Mouse (Mus musculus) Patski (cell line): ENCODE data around the gene Suclg2. TPM values are rescaled to one million over a fixed set of nuclear protein-coding genes. Genes with fewer than 3 reads are reported as not detected.

Source experiments
- ATAC-seq: fragments of 100-300 bp; one replicate; pipeline ENCODE4 v1.8.0; 2021
- CTCF ChIA-PET: fragments of 350-600 bp; sonication (Branson Sonifier 250); formaldehyde crosslinking; loops from one replicate; lab custom pipeline; 2022; ENCODE audit warnings: inconsistent platforms; lab: Charles Lee
- POLR2A ChIA-PET: fragments of 350-600 bp; sonication (Branson Sonifier 250); formaldehyde crosslinking; loops from one replicate; lab custom pipeline; 2022; ENCODE audit warnings: antibody characterized with exemption, inconsistent platforms; lab: Charles Lee
- DNase-seq: peaks from one replicate; pipeline ENCODE4 v3.0.0-alpha.2; 2011; ENCODE audit warnings: low read depth, low spot score
- H3K27me3 ChIP-seq: fragments of 371-371 bp; one replicate; pipeline ENCODE4 v1.5.1; 2021
- CTCF ChIP-seq: fragments of 100-300 bp; IDR thresholded peaks from one replicate; pipeline ENCODE4 v1.5.1; 2021
- in situ Hi-C: fragments of 300-500 bp; cut with MboI; formaldehyde crosslinking; loops from 3 replicates; pipeline ENCODE4 v1.11.1; 2018; ENCODE audit warnings: low pct_unique_long_range_greater_than_20kb, mixed read lengths
- polyA plus RNA-seq: library from polyadenylated mRNA; unstranded; gene quantifications from one replicate; pipeline ENCODE4 v1.2.3, GENCODE M21; 2021

Gene Suclg2
- polyA plus RNA-seq, 1 experiment from 2014 or later: 176 TPM

GRCm38 (mm10) chr6:95596766-95597750, 121.5 kb downstream of the Suclg2 start:
- DNase-seq (no peak), ATAC-seq (no peak)
- ChIA-PET CTCF (no interaction called here), POLR2A (no interaction called here)
- in situ Hi-C loops: no loop called here
- H3K27me3 ChIP-seq: no peaks in the 10 kb centered on the region
- TF ChIP-seq CTCF: no peak

DNA sequence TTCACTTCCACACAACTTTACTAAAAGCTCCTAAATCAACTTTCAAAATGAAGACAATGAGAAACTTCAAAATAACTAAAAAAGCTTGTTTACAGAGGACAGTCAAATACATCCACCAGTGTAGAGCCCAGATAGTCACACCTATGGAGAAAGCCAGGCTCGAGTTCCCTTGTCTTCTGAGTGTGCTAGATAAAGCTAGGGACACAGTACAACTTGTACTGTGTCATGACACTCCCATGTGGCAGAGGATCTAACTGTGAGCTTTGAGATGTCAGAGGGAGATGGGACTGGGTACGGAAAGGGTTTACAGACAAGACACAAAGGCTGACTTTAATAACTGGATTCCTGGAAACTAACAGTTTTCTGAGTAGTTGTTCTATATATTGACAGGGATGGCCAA, 122.7 kb downstream of the Suclg2 start:
- ATAC-seq (no peak), DNase-seq (no peak)
- in situ Hi-C loops: no loop called here
- TF ChIP-seq CTCF: no peak
- no peaks in the 10 kb centered on the region for H3K27me3 ChIP-seq
- CTCF ChIA-PET: no interaction called here
- POLR2A ChIA-PET: no interaction called here

GRCm38 (mm10) chr6:95594239-95594638, 124.4 kb downstream of the Suclg2 start:
- ChIA-PET CTCF (no interaction called here), POLR2A (no interaction called here)
- no peaks in the 10 kb centered on the region for H3K27me3 ChIP-seq
- no peak for TF ChIP-seq CTCF
- DNase-seq (no peak), ATAC-seq (no peak)
- in situ Hi-C loops: no loop called here

DNA sequence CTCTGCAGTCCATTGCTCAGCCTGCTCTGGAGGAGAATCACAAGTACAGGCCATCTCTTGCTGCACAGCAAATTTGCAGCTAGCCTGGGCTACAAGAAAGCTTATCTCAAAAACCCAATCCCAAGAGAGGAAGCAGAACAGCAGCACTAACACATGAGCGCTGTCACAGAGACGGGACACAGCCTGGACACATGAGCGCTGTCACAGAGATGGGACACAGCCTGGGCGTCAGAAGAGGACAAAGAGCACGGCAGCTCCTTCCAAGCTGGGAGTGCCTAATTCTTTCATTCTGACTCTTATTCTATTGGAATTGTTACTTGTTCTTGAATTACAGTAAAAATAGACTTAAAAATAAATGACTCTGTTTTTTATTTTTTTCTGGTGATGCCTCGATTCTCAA, 126.2 kb downstream of the Suclg2 start:
- POLR2A ChIA-PET: interaction anchor here (0.6 kb wide), 1 partner anchor 30 kb away, joined by 3 read pairs; no protein-coding TSS in a partner anchor
- DNase-seq (no peak), ATAC-seq (no peak)
- no peak for TF ChIP-seq CTCF
- H3K27me3 ChIP-seq: no peaks in the 10 kb centered on the region
- CTCF ChIA-PET: no interaction called here
- in situ Hi-C loops: no loop called here

DNA sequence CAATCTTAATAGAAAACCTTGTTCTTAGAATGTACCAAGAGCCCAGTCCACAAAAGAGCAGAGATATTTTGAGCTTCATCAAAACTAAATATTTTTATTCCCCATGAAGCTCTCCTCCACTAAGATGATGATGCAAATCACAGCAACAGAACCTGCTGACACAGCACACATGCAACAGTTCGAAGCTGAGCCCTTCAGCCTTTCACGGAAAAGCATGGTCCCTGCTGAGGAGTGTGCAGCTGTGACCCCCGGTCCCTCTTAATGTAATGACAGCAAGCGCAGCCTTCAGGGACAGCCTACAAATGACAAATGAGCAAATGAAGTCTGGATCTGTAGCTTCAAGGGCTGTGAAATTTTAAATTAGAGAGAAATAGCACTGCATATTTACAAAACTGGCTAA, 128.1 kb downstream of the Suclg2 start:
- no peak for ATAC-seq
- ChIA-PET POLR2A (no interaction called here), CTCF (interaction anchor here (1.1 kb wide), 1 partner anchor 16 kb away, joined by 3 read pairs; no protein-coding TSS in a partner anchor)
- in situ Hi-C loops: no loop called here
- H3K27me3 ChIP-seq: no peaks in the 10 kb centered on the region
- no peak for TF ChIP-seq CTCF
- DNase-seq: no peak

GRCm38 (mm10) chr6:95587108-95587796, 131.3 kb downstream of the Suclg2 start:
- no peak for ATAC-seq
- DNase-seq: no peak
- H3K27me3 ChIP-seq: no peaks in the 10 kb centered on the region
- no peak for TF ChIP-seq CTCF
- in situ Hi-C loops: no loop called here
- POLR2A ChIA-PET: no interaction called here
- CTCF ChIA-PET: no interaction called here

DNA sequence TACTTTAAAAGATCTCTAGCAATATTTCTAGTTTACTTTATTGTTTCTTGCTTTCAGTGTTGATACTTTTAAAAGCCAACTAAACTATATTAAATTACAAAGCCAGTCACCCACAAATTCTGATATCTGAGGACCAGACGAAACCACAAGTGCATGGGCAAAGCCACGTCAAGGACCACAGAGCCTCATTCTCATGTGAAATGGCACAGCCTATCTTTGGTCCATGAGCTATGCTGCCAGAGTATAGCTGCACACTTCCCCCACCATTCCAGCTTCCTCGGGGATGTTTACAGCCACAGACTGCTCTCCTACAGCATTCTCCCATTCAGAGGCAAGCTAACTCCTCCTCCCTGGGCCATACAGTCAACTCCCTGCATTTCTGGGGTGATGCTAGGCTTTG, 136.7 kb downstream of the Suclg2 start:
- POLR2A ChIA-PET: no interaction called here
- ATAC-seq (no peak), DNase-seq (no peak)
- CTCF ChIA-PET: no interaction called here
- in situ Hi-C loops: no loop called here
- H3K27me3 ChIP-seq: no peaks in the 10 kb centered on the region
- no peak for TF ChIP-seq CTCF

DNA sequence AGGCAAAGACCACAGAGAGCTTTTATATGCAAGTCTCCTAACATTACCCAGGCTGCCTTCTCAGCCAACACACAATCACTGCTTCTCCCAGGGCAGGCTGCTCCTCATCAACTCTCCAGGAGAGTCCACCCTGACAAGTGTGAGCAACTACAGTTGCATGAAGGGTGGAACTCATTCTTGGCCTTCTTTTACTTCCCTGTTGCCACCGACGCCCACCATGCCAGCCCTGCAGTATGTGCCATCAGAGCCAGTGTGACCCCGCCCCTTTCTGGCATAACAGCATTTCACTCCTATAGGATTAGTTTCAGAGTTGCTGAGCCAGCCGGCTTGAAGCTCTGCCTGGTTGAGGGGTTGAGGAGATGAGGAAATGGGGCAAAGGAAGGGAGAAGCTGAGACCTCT, 138.8 kb downstream of the Suclg2 start:
- CTCF ChIA-PET: no interaction called here
- no peak for DNase-seq
- in situ Hi-C loops: no loop called here
- TF ChIP-seq CTCF: no peak
- no peak for ATAC-seq
- H3K27me3 ChIP-seq: no peaks in the 10 kb centered on the region
- POLR2A ChIA-PET: no interaction called here

DNA sequence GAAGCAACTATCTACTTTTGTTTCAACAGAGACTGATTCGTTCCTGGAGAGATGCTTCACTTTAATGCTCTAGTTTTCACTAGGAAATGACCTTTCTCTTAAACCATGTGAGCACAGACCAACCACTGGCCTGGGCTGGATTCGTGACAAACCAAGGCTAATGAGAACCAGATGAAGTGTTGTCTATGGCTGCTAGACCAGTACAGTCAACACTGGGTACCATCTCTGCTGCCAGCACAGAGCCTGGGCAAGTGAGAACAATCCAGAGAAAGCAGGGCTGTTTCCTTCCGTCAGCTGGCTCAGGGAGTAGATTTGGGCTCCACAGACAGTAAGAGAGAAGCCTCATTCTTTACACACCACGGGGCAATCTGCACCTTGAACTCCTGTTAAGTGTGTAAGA, 143.1 kb downstream of the Suclg2 start:
- POLR2A ChIA-PET: no interaction called here
- no peak for TF ChIP-seq CTCF
- CTCF ChIA-PET: no interaction called here
- H3K27me3 ChIP-seq: no peaks in the 10 kb centered on the region
- in situ Hi-C loops: no loop called here
- ATAC-seq (peak; percentile 35), DNase-seq (no peak)

- TF ChIP-seq CTCF: no peak
- in situ Hi-C loops: no loop called here
- DNase-seq (no peak), ATAC-seq (no peak)
- no peaks in the 10 kb centered on the region for H3K27me3 ChIP-seq
- POLR2A ChIA-PET: no interaction called here
- CTCF ChIA-PET: interaction anchor here (1.0 to 1.8 kb wide), 3 partner anchors 15 to 59 kb away, joined by 3 to 6 read pairs (median 3); no protein-coding TSS in a partner anchor
These were observed 143.7 kb downstream of the Suclg2 start for GRCm38 (mm10) chr6:95574867-95575266.

DNA sequence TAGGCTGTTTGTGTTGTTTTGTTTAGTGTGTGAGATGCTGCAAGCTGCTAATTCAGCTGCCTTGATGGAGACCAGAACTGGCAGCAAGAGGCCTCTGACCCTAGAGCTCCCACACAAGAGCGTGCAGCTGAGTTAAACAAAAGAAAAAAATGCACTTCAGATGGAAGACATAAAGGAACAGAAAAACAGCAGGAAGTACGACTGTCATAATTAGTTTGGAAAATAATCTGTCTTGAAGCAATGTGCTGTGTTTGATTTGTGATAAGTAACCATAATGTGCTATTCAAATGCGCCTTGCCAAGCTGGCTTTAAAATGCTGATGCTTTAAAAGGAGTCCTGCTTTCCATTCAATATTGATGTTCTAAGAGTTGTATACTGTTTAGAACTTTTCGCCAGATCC, 144.2 kb downstream of the Suclg2 start:
- no peak for ATAC-seq
- in situ Hi-C loops: no loop called here
- no peak for DNase-seq
- no peaks in the 10 kb centered on the region for H3K27me3 ChIP-seq
- POLR2A ChIA-PET: no interaction called here
- CTCF ChIA-PET: interaction anchor here (1.0 to 1.8 kb wide), 3 partner anchors 16 to 59 kb away, joined by 3 to 6 read pairs (median 3); no protein-coding TSS in a partner anchor
- no peak for TF ChIP-seq CTCF
